Mouse (Mus musculus): ENCODE data around the gene Serpina3m. TPM values are rescaled to one million over a fixed set of nuclear protein-coding genes. Genes with fewer than 3 reads are reported as not detected.

Gene Serpina3m
- polyA plus RNA-seq, 1 experiment: not detected

- Histone ChIP-seq H3K4me1 (peaks cover 8% of the 10 kb centered on the region), H3K36me3 (replicated peaks; ENCODE audit: low read length) (no peaks in the 10 kb centered on the region), H3K9me3 (peaks cover 5% of the 10 kb centered on the region; the same call in 1 of the 2 replicates), H3K27me3 (replicated peaks) (peaks cover 24% of the 10 kb centered on the region), H3K4me3 (replicated peaks) (no peak overlapping the region)
- TF ChIP-seq GATA1 (IDR thresholded peaks at IDR 0.05; ENCODE audit: borderline replicate concordance, low read length) (no peak), FLI1 (IDR thresholded peaks at IDR 0.05; ENCODE audit: low read length) (no peak)
These were observed 84.5 kb downstream of the Serpina3m start for GRCm38 (mm10) chr12:104422615-104423392.

GRCm38 (mm10) chr12:104425591-104425990 lies 87.3 kb downstream of the Serpina3m start:
- H3K9me3 ChIP-seq: peaks cover under 1% of the 10 kb centered on the region; the same call in 1 of the 2 replicates
- H3K4me1 ChIP-seq: no peaks in the 10 kb centered on the region
- no peaks in the 10 kb centered on the region for H3K36me3 ChIP-seq (replicated peaks; ENCODE audit: low read length)
- TF ChIP-seq GATA1 (IDR thresholded peaks at IDR 0.05; ENCODE audit: borderline replicate concordance, low read length) (no peak), FLI1 (IDR thresholded peaks at IDR 0.05; ENCODE audit: low read length) (no peak)
- H3K27me3 ChIP-seq (replicated peaks): peaks cover 24% of the 10 kb centered on the region
- no peak overlapping the region for H3K4me3 ChIP-seq (replicated peaks)

- TF ChIP-seq GATA1 (IDR thresholded peaks at IDR 0.05; ENCODE audit: borderline replicate concordance, low read length): no peak
- TF ChIP-seq FLI1 (IDR thresholded peaks at IDR 0.05; ENCODE audit: low read length): no peak
- no peaks in the 10 kb centered on the region for H3K9me3 ChIP-seq
- no peaks in the 10 kb centered on the region for H3K36me3 ChIP-seq (replicated peaks; ENCODE audit: low read length)
- H3K4me1 ChIP-seq: no peaks in the 10 kb centered on the region
- H3K27me3 ChIP-seq (replicated peaks): peaks cover 25% of the 10 kb centered on the region
- no peak overlapping the region for H3K4me3 ChIP-seq (replicated peaks)
These were observed 88.6 kb downstream of the Serpina3m start for GRCm38 (mm10) chr12:104426915-104427314.

- no peaks in the 10 kb centered on the region for H3K4me1 ChIP-seq
- peaks cover 14% of the 10 kb centered on the region for H3K27me3 ChIP-seq (replicated peaks)
- no peaks in the 10 kb centered on the region for H3K9me3 ChIP-seq
- no peak overlapping the region for H3K4me3 ChIP-seq (replicated peaks)
- H3K36me3 ChIP-seq (replicated peaks; ENCODE audit: low read length): no peaks in the 10 kb centered on the region
- TF ChIP-seq GATA1 (IDR thresholded peaks at IDR 0.05; ENCODE audit: borderline replicate concordance, low read length) (no peak), FLI1 (IDR thresholded peaks at IDR 0.05; ENCODE audit: low read length) (no peak)
These were observed 93.1 kb downstream of the Serpina3m start for GRCm38 (mm10) chr12:104431359-104431758.

- Histone ChIP-seq H3K4me3 (replicated peaks) (no peak overlapping the region), H3K9me3 (no peaks in the 10 kb centered on the region), H3K4me1 (no peaks in the 10 kb centered on the region), H3K27me3 (replicated peaks) (peaks cover 23% of the 10 kb centered on the region), H3K36me3 (replicated peaks; ENCODE audit: low read length) (no peaks in the 10 kb centered on the region)
- TF ChIP-seq FLI1 (IDR thresholded peaks at IDR 0.05; ENCODE audit: low read length): no peak
- TF ChIP-seq GATA1 (IDR thresholded peaks at IDR 0.05; ENCODE audit: borderline replicate concordance, low read length): no peak
These were observed 94.9 kb downstream of the Serpina3m start for GRCm38 (mm10) chr12:104433214-104433613.

GRCm38 (mm10) chr12:104433951-104434735 lies 95.9 kb downstream of the Serpina3m start:
- H3K9me3 ChIP-seq: no peaks in the 10 kb centered on the region
- no peaks in the 10 kb centered on the region for H3K36me3 ChIP-seq (replicated peaks; ENCODE audit: low read length)
- no peaks in the 10 kb centered on the region for H3K4me1 ChIP-seq
- no peak overlapping the region for H3K4me3 ChIP-seq (replicated peaks)
- peaks cover 31% of the 10 kb centered on the region for H3K27me3 ChIP-seq (replicated peaks)
- TF ChIP-seq FLI1 (IDR thresholded peaks at IDR 0.05; ENCODE audit: low read length) (no peak), GATA1 (IDR thresholded peaks at IDR 0.05; ENCODE audit: borderline replicate concordance, low read length) (no peak)

GRCm38 (mm10) chr12:104440087-104440760 lies 101.9 kb downstream of the Serpina3m start:
- Histone ChIP-seq H3K9me3 (no peaks in the 10 kb centered on the region), H3K27me3 (replicated peaks) (peaks cover 42% of the 10 kb centered on the region), H3K4me3 (replicated peaks) (no peak overlapping the region), H3K4me1 (no peaks in the 10 kb centered on the region), H3K36me3 (replicated peaks; ENCODE audit: low read length) (no peaks in the 10 kb centered on the region)
- no peak for TF ChIP-seq FLI1 (IDR thresholded peaks at IDR 0.05; ENCODE audit: low read length)

- Histone ChIP-seq H3K9me3 (0 out of 2 replicates have a peak, but pooled peaks cover 3% of the 10 kb centered on the region), H3K4me3 (replicated peaks) (no peak overlapping the region), H3K36me3 (replicated peaks; ENCODE audit: low read length) (no peaks in the 10 kb centered on the region), H3K4me1 (no peaks in the 10 kb centered on the region), H3K27me3 (replicated peaks) (peaks cover 34% of the 10 kb centered on the region)
- TF ChIP-seq GATA1 (IDR thresholded peaks at IDR 0.05; ENCODE audit: borderline replicate concordance, low read length) (no peak), FLI1 (IDR thresholded peaks at IDR 0.05; ENCODE audit: low read length) (no peak)
These were observed 105.4 kb downstream of the Serpina3m start for GRCm38 (mm10) chr12:104443716-104444115.

Other genes starting within 250 kb of the Serpina3m start
- not detected in 2 replicates for gene Serpina5, start 237.4 kb upstream of the Serpina3m start, polyA plus RNA-seq (2012; ENCODE audit: insufficient read depth, low replicate concordance)
- not detected in 2 replicates for gene Serpina3a, start 225.8 kb upstream of the Serpina3m start, polyA plus RNA-seq (2012; ENCODE audit: insufficient read depth, low replicate concordance)
- not detected in 2 replicates for gene Serpina3b, start 210.5 kb upstream of the Serpina3m start, polyA plus RNA-seq (2012; ENCODE audit: insufficient read depth, low replicate concordance)
- gene Serpina3c, start 184.6 kb upstream of the Serpina3m start, polyA plus RNA-seq (2012; ENCODE audit: insufficient read depth, low replicate concordance): not detected in 2 replicates
- gene Serpina3f, start 123.9 kb upstream of the Serpina3m start, polyA plus RNA-seq (2012; ENCODE audit: insufficient read depth, low replicate concordance): 1.3 TPM in 1 of 2 replicates, not detected in the other
- gene Serpina3g, start 102.2 kb upstream of the Serpina3m start, polyA plus RNA-seq (2012; ENCODE audit: insufficient read depth, low replicate concordance): 122 and 154 TPM in 2 replicates
- 1.0 and 2.1 TPM in 2 replicates for gene Serpina3i, start 75.4 kb upstream of the Serpina3m start, polyA plus RNA-seq (2012; ENCODE audit: insufficient read depth, low replicate concordance)
- not detected in 2 replicates for gene Serpina3j, start 23.9 kb upstream of the Serpina3m start, polyA plus RNA-seq (2012; ENCODE audit: insufficient read depth, low replicate concordance)
- gene Serpina3k, start within 50 bp of the Serpina3m start, polyA plus RNA-seq (2012; ENCODE audit: insufficient read depth, low replicate concordance): not detected in 2 replicates
- not detected in 2 replicates for gene Serpina3n, start 68.2 kb downstream of the Serpina3m start, polyA plus RNA-seq (2012; ENCODE audit: insufficient read depth, low replicate concordance)
- gene Gsc, start 134.8 kb downstream of the Serpina3m start, polyA plus RNA-seq (2012; ENCODE audit: insufficient read depth, low replicate concordance): not detected in 2 replicates